Mouse (Mus musculus): ENCODE measurements around the gene Abhd17c. TPM values are rescaled to one million over a fixed set of nuclear protein-coding genes. Genes with fewer than 3 reads are reported as not detected.

Gene Abhd17c
- polyA plus RNA-seq, 1 experiment: 57.3 TPM

DNA sequence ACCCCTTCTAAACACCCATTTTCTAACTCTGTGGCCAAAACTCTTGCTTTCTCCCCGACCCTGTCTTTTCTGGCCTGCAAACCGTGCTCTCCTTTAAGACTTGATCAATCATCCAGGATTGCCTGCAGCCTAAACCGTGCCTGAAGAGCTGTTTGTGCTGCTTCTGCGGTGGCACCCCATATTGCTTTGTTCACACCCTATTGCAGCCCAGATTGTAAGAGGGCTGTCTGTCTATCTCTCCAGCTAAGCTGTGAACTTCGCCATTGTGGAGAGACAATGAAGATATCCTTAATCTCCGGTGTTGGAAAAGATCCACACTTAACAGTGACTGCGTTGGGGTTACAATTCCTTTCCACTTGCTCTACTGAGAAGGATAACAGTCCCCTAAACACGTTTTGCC is 77.4 kb downstream of the Abhd17c start:
- no peaks in the 10 kb centered on the region for H3K36me3 ChIP-seq (ENCODE audit: control insufficient read depth, insufficient read depth, low read length, poor library complexity, severe bottlenecking)
- H3K9me3 ChIP-seq (replicated peaks; ENCODE audit: control insufficient read depth, insufficient read depth, low read length, poor library complexity, severe bottlenecking): no peaks in the 10 kb centered on the region
- no peak overlapping the region for H3K9ac ChIP-seq (ENCODE audit: low read depth, poor library complexity, severe bottlenecking)
- no peak for TF ChIP-seq EP300 (IDR thresholded peaks at IDR 0.05; ENCODE audit: insufficient read depth, low read depth, low read length)
- TF ChIP-seq POLR2A (IDR thresholded peaks at IDR 0.05; ENCODE audit: insufficient read depth, low read length): no peak
- no peak for TF ChIP-seq CTCF (IDR thresholded peaks at IDR 0.05; ENCODE audit: low read depth, low read length)
- H3K27ac ChIP-seq (ENCODE audit: insufficient read depth, low read length): no peak overlapping the region
- H3K4me3 ChIP-seq (ENCODE audit: low read depth, low read length): no peak overlapping the region
- no peaks in the 10 kb centered on the region for H3K4me1 ChIP-seq (ENCODE audit: control insufficient read depth, insufficient read depth, low read length)
- no peaks in the 10 kb centered on the region for H3K27me3 ChIP-seq (ENCODE audit: control insufficient read depth, insufficient read depth, low read length, poor library complexity, severe bottlenecking)

- Histone ChIP-seq H3K27ac (ENCODE audit: insufficient read depth, low read length) (no peak overlapping the region), H3K4me1 (ENCODE audit: control insufficient read depth, insufficient read depth, low read length) (no peaks in the 10 kb centered on the region), H3K36me3 (ENCODE audit: control insufficient read depth, insufficient read depth, low read length, poor library complexity, severe bottlenecking) (no peaks in the 10 kb centered on the region), H3K9ac (ENCODE audit: low read depth, poor library complexity, severe bottlenecking) (no peak overlapping the region), H3K4me3 (ENCODE audit: low read depth, low read length) (no peak overlapping the region), H3K27me3 (ENCODE audit: control insufficient read depth, insufficient read depth, low read length, poor library complexity, severe bottlenecking) (no peaks in the 10 kb centered on the region), H3K9me3 (replicated peaks; ENCODE audit: control insufficient read depth, insufficient read depth, low read length, poor library complexity, severe bottlenecking) (no peaks in the 10 kb centered on the region)
- TF ChIP-seq EP300 (IDR thresholded peaks at IDR 0.05; ENCODE audit: insufficient read depth, low read depth, low read length) (no peak), POLR2A (IDR thresholded peaks at IDR 0.05; ENCODE audit: insufficient read depth, low read length) (no peak), CTCF (IDR thresholded peaks at IDR 0.05; ENCODE audit: low read depth, low read length) (no peak)
These were observed 77.8 kb downstream of the Abhd17c start for GRCm38 (mm10) chr7:84073856-84074255.

GRCm38 (mm10) chr7:84068931-84069330 is 82.8 kb downstream of the Abhd17c start:
- Histone ChIP-seq H3K4me1 (ENCODE audit: control insufficient read depth, insufficient read depth, low read length) (no peaks in the 10 kb centered on the region), H3K9ac (ENCODE audit: low read depth, poor library complexity, severe bottlenecking) (no peak overlapping the region), H3K4me3 (ENCODE audit: low read depth, low read length) (no peak overlapping the region), H3K9me3 (replicated peaks; ENCODE audit: control insufficient read depth, insufficient read depth, low read length, poor library complexity, severe bottlenecking) (no peaks in the 10 kb centered on the region), H3K36me3 (ENCODE audit: control insufficient read depth, insufficient read depth, low read length, poor library complexity, severe bottlenecking) (no peaks in the 10 kb centered on the region), H3K27me3 (ENCODE audit: control insufficient read depth, insufficient read depth, low read length, poor library complexity, severe bottlenecking) (no peaks in the 10 kb centered on the region), H3K27ac (ENCODE audit: insufficient read depth, low read length) (no peak overlapping the region)
- TF ChIP-seq CTCF (IDR thresholded peaks at IDR 0.05; ENCODE audit: low read depth, low read length): no peak
- TF ChIP-seq EP300 (IDR thresholded peaks at IDR 0.05; ENCODE audit: insufficient read depth, low read depth, low read length): no peak
- no peak for TF ChIP-seq POLR2A (IDR thresholded peaks at IDR 0.05; ENCODE audit: insufficient read depth, low read length)

DNA sequence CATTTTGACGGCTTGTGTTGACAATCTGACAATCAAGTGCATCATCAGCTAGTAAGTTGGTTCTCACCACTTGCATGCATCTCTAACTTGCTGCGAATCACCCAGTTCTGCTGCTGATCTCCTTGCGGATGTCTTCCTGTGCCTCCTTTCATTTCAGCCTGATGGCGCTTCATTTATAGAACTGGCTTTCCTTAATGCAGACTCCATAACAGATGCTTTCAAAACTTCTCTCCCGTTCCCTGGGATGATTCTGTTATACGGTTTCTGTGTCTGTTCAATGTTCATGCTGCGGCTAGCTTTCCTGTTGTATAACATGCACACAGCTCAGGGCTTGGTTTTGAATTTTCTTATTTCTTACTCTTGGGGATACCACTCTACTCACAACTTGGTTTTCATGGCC is 91.9 kb downstream of the Abhd17c start:
- Histone ChIP-seq H3K4me3 (ENCODE audit: low read depth, low read length) (no peak overlapping the region), H3K27ac (ENCODE audit: insufficient read depth, low read length) (no peak overlapping the region), H3K9me3 (replicated peaks; ENCODE audit: control insufficient read depth, insufficient read depth, low read length, poor library complexity, severe bottlenecking) (no peaks in the 10 kb centered on the region), H3K36me3 (ENCODE audit: control insufficient read depth, insufficient read depth, low read length, poor library complexity, severe bottlenecking) (no peaks in the 10 kb centered on the region), H3K9ac (ENCODE audit: low read depth, poor library complexity, severe bottlenecking) (no peak overlapping the region), H3K4me1 (ENCODE audit: control insufficient read depth, insufficient read depth, low read length) (no peaks in the 10 kb centered on the region), H3K27me3 (ENCODE audit: control insufficient read depth, insufficient read depth, low read length, poor library complexity, severe bottlenecking) (no peaks in the 10 kb centered on the region)
- TF ChIP-seq EP300 (IDR thresholded peaks at IDR 0.05; ENCODE audit: insufficient read depth, low read depth, low read length) (no peak), CTCF (IDR thresholded peaks at IDR 0.05; ENCODE audit: low read depth, low read length) (no peak), POLR2A (IDR thresholded peaks at IDR 0.05; ENCODE audit: insufficient read depth, low read length) (no peak)

Other genes starting within 250 kb of the Abhd17c start
- 0.43 and 0.72 TPM in 2 replicates for gene Cemip, start 65.4 kb downstream of the Abhd17c start, polyA plus RNA-seq (2011; ENCODE audit: insufficient read depth, insufficient read length, low read depth, missing spikeins)

Measured in ES-Bruce4 (cell line).